Mouse (Mus musculus): Measurements from ENCODE around the gene Ccdc33. TPM values are rescaled to one million over a fixed set of nuclear protein-coding genes. Genes with fewer than 3 reads are reported as not detected.

Gene Ccdc33
- polyA plus RNA-seq, 2 experiments, result not detected

GRCm38 (mm10) chr9:58031895-58032294 lies 86.7 kb downstream of the Ccdc33 start:
- Histone ChIP-seq H3K27me3 (ENCODE audit: control insufficient read depth, insufficient read depth, low read length) (no peaks in the 10 kb centered on the region), H3K9me3 (ENCODE audit: control insufficient read depth, low read length) (no peaks in the 10 kb centered on the region), H3K4me2 (ENCODE audit: low read depth) (no peak overlapping the region), H3K36me3 (replicated peaks; ENCODE audit: control insufficient read depth, insufficient read depth, low read depth) (no peaks in the 10 kb centered on the region), H3K4me1 (replicated peaks; ENCODE audit: control insufficient read depth in 2 of 2, insufficient read depth in 2 of 2, low read length in 1 of 2) (no peaks in the 10 kb centered on the region), H3K27ac (no peak overlapping the region), H3K9ac (replicated peaks) (no peak overlapping the region), H3K4me3 (ENCODE audit: insufficient read depth in 1 of 2, low read depth in 2 of 2, low read length in 2 of 2) (no peak overlapping the region)
- no peak for ATAC-seq (ENCODE audit: insufficient read depth)
- no peak for TF ChIP-seq CTCF (IDR thresholded peaks at IDR 0.05; ENCODE audit: low read depth)
- no peak for TF ChIP-seq EP300 (IDR thresholded peaks at IDR 0.05; ENCODE audit: low read depth)
- DNase-seq (ENCODE audit: low read depth in 3 of 3, low spot score in 3 of 3), result no peak
- 33% methylated on average over 5 of the region's 5 CpGs for WGBS (ENCODE audit: insufficient replicate concordance)

GRCm38 (mm10) chr9:58029635-58030034 lies 89.0 kb downstream of the Ccdc33 start:
- Histone ChIP-seq H3K4me3 (ENCODE audit: insufficient read depth in 1 of 2, low read depth in 2 of 2, low read length in 2 of 2) (no peak overlapping the region), H3K9ac (replicated peaks) (no peak overlapping the region), H3K4me2 (ENCODE audit: low read depth) (no peak overlapping the region), H3K36me3 (replicated peaks; ENCODE audit: control insufficient read depth, insufficient read depth, low read depth) (no peaks in the 10 kb centered on the region), H3K4me1 (replicated peaks; ENCODE audit: control insufficient read depth in 2 of 2, insufficient read depth in 2 of 2, low read length in 1 of 2) (no peaks in the 10 kb centered on the region), H3K27ac (no peak overlapping the region), H3K9me3 (ENCODE audit: control insufficient read depth, low read length) (no peaks in the 10 kb centered on the region), H3K27me3 (ENCODE audit: control insufficient read depth, insufficient read depth, low read length) (no peaks in the 10 kb centered on the region)
- WGBS (ENCODE audit: insufficient replicate concordance), result 50% methylated on average over 6 of the region's 6 CpGs
- no peak for DNase-seq (ENCODE audit: low read depth in 3 of 3, low spot score in 3 of 3)
- no peak for ATAC-seq (ENCODE audit: insufficient read depth)
- TF ChIP-seq EP300 (IDR thresholded peaks at IDR 0.05; ENCODE audit: low read depth) (no peak), CTCF (IDR thresholded peaks at IDR 0.05; ENCODE audit: low read depth) (no peak)

DNA sequence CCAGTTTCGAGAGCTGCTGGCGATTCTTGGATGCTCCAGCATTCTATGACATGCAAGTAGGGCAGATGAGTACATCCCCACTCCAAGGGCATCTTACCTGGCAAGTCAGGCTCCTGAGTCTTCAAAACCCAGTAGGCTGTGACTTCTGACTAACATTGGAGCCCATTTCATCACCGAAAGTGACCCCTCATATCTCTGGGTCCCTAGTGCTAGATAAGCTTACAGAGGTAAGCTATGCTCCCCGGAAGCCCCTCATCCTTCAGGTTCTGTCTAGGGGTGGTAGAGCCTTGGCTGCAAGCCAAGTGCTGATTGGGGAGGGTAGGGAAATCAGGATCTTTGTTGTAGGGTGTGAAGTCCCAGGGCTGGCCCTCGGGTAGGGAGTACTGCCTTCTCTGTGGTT lies 89.8 kb downstream of the Ccdc33 start:
- WGBS (ENCODE audit: insufficient replicate concordance), result 44% methylated on average over 5 of the region's 5 CpGs
- Histone ChIP-seq H3K36me3 (replicated peaks; ENCODE audit: control insufficient read depth, insufficient read depth, low read depth) (no peaks in the 10 kb centered on the region), H3K27me3 (ENCODE audit: control insufficient read depth, insufficient read depth, low read length) (no peaks in the 10 kb centered on the region), H3K27ac (no peak overlapping the region), H3K9me3 (ENCODE audit: control insufficient read depth, low read length) (no peaks in the 10 kb centered on the region), H3K4me1 (replicated peaks; ENCODE audit: control insufficient read depth in 2 of 2, insufficient read depth in 2 of 2, low read length in 1 of 2) (no peaks in the 10 kb centered on the region), H3K9ac (replicated peaks) (no peak overlapping the region), H3K4me2 (ENCODE audit: low read depth) (no peak overlapping the region), H3K4me3 (ENCODE audit: insufficient read depth in 1 of 2, low read depth in 2 of 2, low read length in 2 of 2) (no peak overlapping the region)
- DNase-seq (ENCODE audit: low read depth in 3 of 3, low spot score in 3 of 3) (no peak), ATAC-seq (ENCODE audit: insufficient read depth) (no peak)
- TF ChIP-seq EP300 (IDR thresholded peaks at IDR 0.05; ENCODE audit: low read depth) (no peak), CTCF (IDR thresholded peaks at IDR 0.05; ENCODE audit: low read depth) (no peak)

DNA sequence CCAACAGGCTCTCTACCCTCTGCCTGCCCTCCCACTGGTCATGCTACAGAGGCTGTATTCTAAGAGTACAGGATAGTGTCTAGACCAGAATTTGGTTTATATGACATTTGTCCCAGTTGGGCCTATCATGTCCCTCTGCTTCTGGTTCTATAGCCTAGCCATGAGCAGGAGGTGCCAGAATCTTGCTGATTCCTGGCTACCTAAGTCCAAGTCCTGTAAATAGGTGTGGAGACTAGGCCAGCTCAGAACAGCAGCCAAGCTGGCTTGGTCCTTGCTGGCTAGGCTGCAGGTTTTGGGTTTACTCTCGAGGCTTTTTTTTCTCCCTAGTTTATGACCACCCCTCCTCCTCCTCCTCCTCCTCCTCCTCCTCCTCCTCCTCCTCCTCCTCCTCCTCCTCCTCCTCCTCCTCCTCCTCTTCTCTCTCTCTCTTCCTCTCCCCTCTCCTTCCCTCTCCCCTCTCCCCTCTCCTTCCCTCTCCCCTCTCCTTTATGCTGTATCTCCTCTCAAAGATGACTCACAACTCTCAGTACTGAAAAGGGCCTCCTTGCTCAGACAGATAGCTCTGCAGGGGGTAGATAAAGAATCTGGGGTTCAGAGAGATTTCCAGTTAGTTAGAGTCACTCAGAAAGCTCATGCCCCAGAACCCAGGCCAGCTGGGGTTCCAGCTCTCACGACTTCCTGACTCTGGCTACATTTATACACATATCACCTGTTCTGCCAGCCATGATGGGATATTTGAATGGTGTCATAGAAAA lies 91.0 kb downstream of the Ccdc33 start:
- Histone ChIP-seq H3K36me3 (replicated peaks; ENCODE audit: control insufficient read depth, insufficient read depth, low read depth) (no peaks in the 10 kb centered on the region), H3K4me1 (replicated peaks; ENCODE audit: control insufficient read depth in 2 of 2, insufficient read depth in 2 of 2, low read length in 1 of 2) (no peaks in the 10 kb centered on the region), H3K4me2 (ENCODE audit: low read depth) (no peak overlapping the region), H3K9ac (replicated peaks) (no peak overlapping the region), H3K27me3 (ENCODE audit: control insufficient read depth, insufficient read depth, low read length) (no peaks in the 10 kb centered on the region), H3K27ac (no peak overlapping the region), H3K4me3 (ENCODE audit: insufficient read depth in 1 of 2, low read depth in 2 of 2, low read length in 2 of 2) (no peak overlapping the region), H3K9me3 (ENCODE audit: control insufficient read depth, low read length) (no peaks in the 10 kb centered on the region)
- ATAC-seq (ENCODE audit: insufficient read depth) (no peak), DNase-seq (ENCODE audit: low read depth in 3 of 3, low spot score in 3 of 3) (no peak)
- TF ChIP-seq EP300 (IDR thresholded peaks at IDR 0.05; ENCODE audit: low read depth) (no peak), CTCF (IDR thresholded peaks at IDR 0.05; ENCODE audit: low read depth) (no peak)
- 17% methylated on average over 2 of the region's 2 CpGs for WGBS (ENCODE audit: insufficient replicate concordance)

- Histone ChIP-seq H3K27me3 (ENCODE audit: control insufficient read depth, insufficient read depth, low read length) (no peaks in the 10 kb centered on the region), H3K9ac (replicated peaks) (no peak overlapping the region), H3K27ac (no peak overlapping the region), H3K4me3 (ENCODE audit: insufficient read depth in 1 of 2, low read depth in 2 of 2, low read length in 2 of 2) (no peak overlapping the region), H3K9me3 (ENCODE audit: control insufficient read depth, low read length) (no peaks in the 10 kb centered on the region), H3K4me2 (ENCODE audit: low read depth) (no peak overlapping the region), H3K4me1 (replicated peaks; ENCODE audit: control insufficient read depth in 2 of 2, insufficient read depth in 2 of 2, low read length in 1 of 2) (no peaks in the 10 kb centered on the region), H3K36me3 (replicated peaks; ENCODE audit: control insufficient read depth, insufficient read depth, low read depth) (no peaks in the 10 kb centered on the region)
- DNase-seq (ENCODE audit: low read depth in 3 of 3, low spot score in 3 of 3) (no peak), ATAC-seq (ENCODE audit: insufficient read depth) (no peak)
- TF ChIP-seq CTCF (IDR thresholded peaks at IDR 0.05; ENCODE audit: low read depth) (no peak), EP300 (IDR thresholded peaks at IDR 0.05; ENCODE audit: low read depth) (no peak)
- WGBS (ENCODE audit: insufficient replicate concordance), result 60% methylated on average over 9 of the region's 9 CpGs
Measured at GRCm38 (mm10) chr9:58025995-58026394, 92.6 kb downstream of the Ccdc33 start.

Measured in liver, embryonic 14.5 days (tissue).